Mouse (Mus musculus) lung, postnatal 4 days (tissue): ENCODE measurements around the gene Kdm1b.
A peak's percentile ranks its signal among the peaks of the same experiment; 100 is the strongest.

Experiments
- DNase-seq, 2 experiments: peaks; one replicate each; pipeline ENCODE4 v3.0.0; 2021

The Kdm1b gene

GRCm38 (mm10) chr13:47062756-47063155 is 19.5 kb downstream of the Kdm1b start:
- DNase-seq = no peak

DNA sequence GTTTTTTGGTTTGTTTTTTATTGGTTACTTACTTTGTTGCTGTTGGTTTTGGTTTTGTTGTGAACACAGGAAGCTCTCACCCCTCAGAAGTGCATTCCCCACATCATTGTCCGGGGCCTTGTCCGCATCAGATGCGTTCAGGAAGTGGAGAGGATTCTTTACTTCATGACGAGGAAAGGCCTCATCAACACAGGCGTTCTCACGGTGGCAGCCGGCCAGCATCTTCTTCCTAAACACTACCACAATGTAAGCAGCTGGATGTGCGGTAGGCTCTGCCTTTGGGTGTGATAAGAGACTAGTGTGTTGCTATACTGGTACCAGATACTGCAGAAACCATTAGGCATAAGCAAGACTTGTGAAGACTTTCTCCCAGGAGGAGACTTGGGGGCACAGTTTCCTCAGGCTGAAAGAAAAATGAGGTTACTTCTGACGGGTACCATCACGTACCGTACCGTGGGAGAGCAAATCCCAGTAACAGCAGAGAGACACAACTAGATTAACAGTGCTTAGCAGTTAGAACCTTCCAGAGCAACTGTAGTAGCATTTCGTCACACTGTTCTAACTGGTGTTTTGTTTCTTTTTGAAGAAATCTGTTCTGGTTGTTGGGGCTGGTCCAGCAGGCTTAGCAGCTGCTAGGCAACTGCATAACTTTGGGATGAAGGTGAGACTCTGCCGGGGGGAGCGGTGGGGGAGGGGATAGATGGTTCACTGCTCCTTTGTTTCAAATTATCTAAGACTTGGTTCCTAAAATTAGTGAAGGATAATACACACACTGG is 20.9 kb downstream of the Kdm1b start:
- DNase-seq = peak; percentile 67 to 87

DNA sequence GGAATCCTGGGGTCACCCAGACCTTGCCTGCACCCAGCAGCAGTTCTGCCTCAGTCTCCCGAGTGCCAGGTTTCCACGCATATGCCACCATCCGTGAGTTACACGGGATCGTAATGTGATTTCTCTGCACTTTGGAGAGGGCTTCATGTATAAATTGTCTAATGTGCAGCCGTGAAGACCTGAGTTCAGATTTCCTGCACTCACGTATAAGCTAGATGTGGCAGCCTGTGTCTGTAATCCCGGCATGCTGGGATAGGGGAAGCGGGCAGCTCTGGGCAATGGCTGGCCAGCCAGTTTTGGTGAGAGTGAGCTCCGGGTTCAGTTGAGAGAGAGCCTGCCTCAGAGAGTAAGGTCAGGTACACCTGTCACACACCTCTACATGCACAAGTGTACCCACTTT is 23.2 kb downstream of the Kdm1b start:
- DNase-seq = no peak

DNA sequence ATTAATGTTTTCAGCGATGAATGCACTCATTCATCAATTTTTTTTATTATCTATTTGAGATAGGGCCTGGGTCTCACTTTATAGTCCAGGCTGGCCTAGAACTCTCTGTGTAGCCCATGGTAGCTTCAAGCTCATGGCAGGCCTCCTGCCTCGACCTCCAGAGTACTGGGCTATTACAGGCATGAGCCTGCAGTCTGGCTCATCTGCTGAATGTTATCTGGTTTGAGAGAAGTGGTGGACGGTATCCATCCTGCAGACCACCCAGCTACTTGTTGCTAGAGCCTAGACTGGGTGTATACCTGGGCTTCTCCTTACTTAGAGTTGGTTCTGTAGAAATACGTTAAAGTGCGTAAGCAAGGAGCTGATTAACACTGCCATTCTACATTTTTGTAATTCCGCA is 23.7 kb downstream of the Kdm1b start:
- no peak for DNase-seq

DNA sequence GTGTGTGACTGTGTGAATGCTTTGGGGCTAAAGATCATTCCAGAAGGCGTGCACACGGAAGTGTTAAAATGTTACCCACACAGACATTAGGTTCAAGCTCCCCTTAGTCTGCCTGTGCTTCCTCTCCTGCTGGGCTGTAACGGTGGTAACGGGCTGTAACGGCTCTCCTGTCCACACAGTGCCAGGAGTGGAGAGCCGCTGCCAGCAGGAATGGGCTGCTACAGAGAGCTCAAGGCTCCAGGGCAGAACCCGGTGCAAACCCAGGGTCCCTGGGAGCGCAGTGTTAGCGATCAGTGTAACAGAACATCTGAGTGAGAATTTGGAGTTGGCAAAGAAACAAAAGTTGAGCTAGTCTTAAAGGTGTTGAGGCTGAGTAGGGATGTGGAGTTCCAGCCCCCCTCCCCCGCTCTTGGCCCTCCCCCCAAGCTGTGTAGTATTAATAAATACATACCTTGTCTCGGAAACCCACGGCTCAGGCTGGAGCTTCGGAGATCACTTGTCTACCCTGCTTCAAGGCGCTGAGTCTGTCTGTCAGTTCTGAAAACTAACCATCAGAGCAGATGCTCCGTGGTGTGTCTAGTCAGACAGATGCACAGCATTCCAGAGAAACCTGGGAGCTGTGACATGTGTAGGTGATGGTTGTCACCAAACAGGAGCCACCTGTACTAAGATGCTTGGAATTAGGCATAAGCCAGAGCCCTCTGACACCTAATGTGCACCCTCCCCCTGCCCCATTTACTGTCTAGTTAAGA is 27.2 kb downstream of the Kdm1b start:
- no peak for DNase-seq

DNA sequence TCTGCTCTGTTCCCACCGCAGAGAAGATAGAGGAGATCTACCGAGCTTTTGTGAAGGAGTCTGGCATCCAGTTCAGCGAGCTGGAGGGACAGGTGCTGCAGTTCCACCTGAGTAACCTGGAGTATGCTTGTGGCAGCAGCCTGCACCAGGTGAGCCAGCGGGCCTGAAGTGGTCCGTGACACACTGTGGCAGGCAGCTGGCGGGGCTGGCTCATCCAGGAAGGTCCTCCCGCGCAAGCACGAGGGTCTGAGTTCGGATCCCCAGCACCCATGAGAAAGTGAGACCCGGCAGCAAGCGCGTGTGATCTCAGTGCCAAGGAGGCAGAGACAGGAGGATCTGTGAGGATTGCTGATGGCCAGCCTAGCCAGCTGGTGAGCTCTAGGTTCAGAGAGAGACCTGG is 28.6 kb downstream of the Kdm1b start:
- DNase-seq = no peak

GRCm38 (mm10) chr13:47072484-47072883 is 29.2 kb downstream of the Kdm1b start:
- DNase-seq = no peak

- DNase-seq = no peak
Measured at GRCm38 (mm10) chr13:47076156-47076555, 32.9 kb downstream of the Kdm1b start.

GRCm38 (mm10) chr13:47077367-47077766 is 34.1 kb downstream of the Kdm1b start:
- DNase-seq = no peak

- DNase-seq = no peak
Measured at GRCm38 (mm10) chr13:47078799-47079198, 35.5 kb downstream of the Kdm1b start.

DNA sequence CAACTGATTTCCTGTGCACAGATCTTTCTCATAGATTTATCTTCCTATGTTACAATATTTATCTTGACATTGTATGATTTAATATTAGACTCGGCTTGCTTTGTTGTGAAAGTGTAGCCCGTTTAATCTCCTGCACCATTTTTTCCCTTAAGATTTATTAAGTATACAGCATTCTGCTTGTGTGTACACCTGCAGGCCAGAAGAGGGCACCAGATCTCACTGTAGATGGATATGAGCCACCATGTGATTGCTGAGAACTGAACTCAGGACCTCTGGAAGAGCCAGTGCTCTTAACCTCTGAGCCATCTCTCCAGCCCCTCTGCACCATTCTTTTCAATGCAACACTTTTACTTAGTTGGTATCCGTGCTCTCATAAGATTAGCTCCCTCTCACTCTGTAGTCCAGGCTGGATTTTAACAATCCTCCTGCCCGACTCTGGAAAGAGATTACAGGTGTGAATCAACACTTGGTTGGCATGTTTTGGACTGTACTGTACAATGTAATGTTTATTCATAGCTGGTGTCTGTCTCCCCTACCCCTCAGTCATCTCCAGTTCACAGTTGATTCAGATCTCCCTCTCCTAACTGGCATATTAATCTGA is 37.7 kb downstream of the Kdm1b start:
- DNase-seq = no peak

- DNase-seq = no peak
Measured at GRCm38 (mm10) chr13:47088433-47088832, 45.1 kb downstream of the Kdm1b start.

DNA sequence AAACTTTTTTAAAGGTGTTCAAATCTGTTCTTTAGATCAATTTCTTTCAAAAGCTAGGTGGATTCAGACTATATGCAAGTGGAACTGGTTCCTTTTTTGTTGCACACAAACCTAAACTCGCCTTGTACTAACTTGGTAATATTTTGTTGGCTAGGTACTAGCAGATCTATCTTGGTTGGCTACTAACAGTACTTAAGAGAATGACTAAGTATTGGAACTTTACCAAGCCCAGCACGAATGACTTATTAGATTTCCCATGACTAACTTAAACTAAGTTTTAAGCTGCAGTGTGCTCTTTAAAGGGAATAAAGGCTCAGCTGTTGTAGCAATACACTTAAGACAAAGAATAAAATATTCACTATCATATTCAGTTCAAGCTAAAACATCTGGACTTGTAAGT is 46.0 kb downstream of the Kdm1b start:
- no peak for DNase-seq

GRCm38 (mm10) chr13:47093791-47094190 is 50.5 kb downstream of the Kdm1b start:
- no peak for DNase-seq

DNA sequence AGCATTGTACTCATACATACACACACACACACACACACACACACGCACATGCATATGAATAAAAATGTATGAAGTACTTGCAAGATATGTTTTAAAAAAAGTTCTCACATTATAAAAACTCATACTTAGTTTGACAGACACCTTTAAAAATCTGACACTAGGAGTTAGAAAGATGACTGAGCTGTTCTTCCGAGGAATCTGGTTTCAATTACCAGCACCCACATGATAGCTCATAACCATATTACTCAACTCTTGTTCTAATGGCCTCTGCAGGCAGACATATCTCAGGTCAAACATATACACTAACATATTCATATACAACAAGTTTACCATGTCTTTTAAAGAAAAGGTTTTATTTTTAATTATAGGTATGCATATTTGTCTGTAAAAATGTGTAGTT is 53.3 kb downstream of the Kdm1b start:
- no peak for DNase-seq

GRCm38 (mm10) chr13:47099265-47099664 is 56.0 kb downstream of the Kdm1b start:
- DNase-seq = no peak

DNA sequence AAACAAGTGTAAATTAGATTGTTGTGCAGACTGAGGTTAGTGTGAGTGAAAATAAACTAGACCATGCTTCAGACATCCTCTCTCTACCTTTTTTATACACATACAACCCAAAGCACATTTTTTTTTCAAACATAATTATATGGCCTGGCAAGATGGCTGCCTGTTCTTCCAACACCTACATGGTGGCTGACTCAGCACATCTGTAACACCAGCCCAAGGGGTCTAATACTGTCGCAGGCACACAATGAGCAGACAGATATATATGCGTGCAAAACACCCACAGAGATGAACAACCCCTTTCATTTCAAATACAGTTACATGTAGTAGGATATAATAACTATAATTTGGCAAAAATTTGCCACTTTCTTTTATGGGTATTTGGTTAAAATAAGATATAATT is 57.3 kb downstream of the Kdm1b start:
- DNase-seq = no peak

GRCm38 (mm10) chr13:47104146-47104545 is 60.8 kb downstream of the Kdm1b start:
- no peak for DNase-seq

DNA sequence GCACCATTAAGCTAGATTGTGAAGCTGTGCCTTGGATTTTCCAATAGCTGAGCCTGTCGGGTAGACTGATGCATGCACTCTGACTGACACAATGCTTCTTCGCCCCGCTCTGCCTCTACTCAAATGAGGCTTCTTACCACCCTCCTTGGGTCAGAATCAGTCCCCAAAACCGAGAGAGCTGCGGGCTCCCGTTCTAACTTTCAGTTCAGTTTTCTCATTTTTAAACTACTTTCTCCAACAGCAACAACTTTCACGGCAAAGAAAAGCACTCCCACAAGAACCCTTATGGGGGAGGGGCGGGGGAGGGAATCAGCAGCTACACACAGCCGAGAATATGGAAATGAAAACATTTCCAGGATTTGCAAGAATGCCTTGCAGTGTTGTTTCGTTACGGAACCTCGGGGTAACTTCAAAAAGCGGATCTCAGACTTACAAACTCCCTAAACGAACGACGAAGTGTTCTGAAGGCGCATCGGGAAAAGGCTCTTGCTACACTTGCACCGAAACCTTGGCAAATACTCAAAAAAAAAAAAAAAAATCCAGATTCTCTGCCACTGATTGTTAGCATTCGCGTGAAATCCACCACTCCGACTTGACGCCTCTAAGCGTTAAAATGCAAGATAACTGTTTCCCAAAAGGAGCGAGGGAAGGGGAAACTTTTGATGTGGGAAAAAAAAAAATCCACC is 61.7 kb downstream of the Kdm1b start:
- peak in 1 of 2 experiments; percentile 49 for DNase-seq

DNA sequence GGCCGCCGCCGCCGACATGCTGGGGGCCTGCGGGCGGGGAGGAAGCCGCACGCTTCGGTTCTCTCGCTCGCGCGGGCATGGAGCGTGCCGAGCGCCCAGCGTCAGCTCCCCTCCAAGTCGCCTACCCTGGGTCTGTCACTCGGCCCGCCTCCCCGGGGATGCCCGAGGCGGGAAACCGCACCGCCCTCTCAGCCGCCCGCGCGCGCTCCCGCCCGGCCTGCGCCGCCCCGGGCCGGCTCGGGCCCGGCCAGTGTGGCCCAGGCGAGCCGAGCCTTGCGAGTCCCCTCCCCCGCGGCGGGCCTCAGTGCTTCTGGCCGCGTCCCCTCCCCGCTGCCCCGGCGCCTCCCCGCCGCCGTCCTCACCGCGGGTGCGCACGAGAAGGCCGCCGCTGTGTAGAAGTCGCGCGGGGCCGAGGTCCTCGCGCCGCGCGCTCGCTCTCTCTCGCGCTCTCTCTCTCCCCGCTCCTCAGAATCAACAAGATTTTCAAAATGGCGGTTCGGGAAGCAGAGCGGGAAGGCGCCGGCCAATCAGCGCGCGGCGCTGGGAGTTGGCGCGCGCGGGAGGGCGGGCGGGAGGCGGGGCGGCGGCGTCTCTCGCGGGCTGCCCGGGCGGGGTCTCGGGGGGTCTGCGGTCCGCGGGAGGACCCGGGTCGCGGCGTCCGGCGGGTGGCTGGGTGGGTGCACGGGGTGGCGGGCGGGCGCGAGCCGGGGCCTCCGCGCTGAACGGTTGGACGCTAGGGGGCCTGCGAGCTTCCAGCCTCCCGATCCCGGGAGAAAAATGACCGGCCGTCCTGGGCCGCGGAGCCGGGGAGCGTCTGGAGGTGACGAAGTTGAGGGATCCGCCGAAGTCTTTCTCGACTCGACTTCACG is 62.6 kb downstream of the Kdm1b start, which contains the start of gene Dek:
Dek (minus strand) TSS at position 491 of the 869 bp plus-strand sequence.
- peak; percentile 90 to 93 for DNase-seq

DNA sequence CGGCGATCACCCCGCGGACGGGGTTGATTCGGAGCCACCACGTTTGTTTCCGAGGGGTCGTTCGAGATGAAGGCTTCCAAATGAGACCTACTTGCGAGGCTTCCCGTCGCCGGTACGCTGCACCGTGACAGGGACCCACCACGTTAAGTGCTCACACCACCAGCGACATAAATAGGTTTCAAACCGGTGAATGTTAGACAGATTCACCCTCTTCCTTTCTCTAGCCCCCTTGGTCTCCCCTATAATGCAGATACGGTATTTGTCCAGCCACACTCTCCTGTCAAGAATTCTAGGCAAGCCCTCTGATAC is 63.2 kb downstream of the Kdm1b start:
- DNase-seq = no peak

DNA sequence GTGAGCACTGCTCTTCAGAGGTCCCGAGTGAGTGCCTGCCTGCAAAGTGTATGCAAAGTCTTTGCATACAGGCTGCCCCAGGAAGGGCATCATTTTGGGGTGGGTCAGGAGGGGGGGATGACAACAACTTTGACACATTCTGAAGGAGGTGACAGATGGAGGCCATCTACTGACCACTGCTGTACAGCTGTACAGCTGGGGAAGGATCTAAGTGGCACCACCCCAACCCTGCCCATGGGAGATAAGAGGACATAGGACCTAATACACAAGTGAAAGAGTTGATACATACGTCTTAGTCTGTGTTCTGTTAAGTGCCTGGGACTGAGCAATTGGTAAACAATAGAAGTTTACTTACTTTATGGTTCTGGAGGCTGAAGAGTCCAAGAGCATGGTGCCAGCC is 65.9 kb downstream of the Kdm1b start:
- no peak for DNase-seq

DNA sequence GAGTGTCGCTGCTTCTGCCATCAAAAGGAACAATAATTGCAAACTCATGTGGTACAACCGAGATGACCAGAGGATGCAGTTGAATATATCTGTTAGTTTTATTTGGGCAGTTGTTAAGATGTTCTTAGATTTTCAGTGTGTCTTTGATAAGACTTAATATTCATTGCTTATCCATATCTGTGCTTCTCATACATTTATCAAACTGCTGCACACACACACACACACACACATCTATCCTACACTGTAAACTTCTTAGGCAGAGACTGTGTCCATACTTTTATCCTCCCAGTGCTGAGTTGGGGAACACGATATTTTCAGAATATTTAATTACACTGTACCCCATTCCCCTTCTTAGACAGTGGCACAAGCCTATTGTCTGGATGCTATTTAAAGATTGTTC is 67.9 kb downstream of the Kdm1b start:
- no peak for DNase-seq
